Mouse (Mus musculus): ENCODE measurements around the gene Cdc42se2. TPM values are rescaled to one million over a fixed set of nuclear protein-coding genes. Genes with fewer than 3 reads are reported as not detected.

The Cdc42se2 gene
- polyA plus RNA-seq, 1 experiment from 2014 or later = 135 TPM

GRCm38 (mm10) chr11:54817449-54817848 lies 30.0 kb upstream of the Cdc42se2 start:
- Histone ChIP-seq H3K27ac (replicated peaks; ENCODE audit: low read depth, low read length) (no peak overlapping the region), H3K4me2 (ENCODE audit: low read depth, severe bottlenecking) (no peak overlapping the region), H3K36me3 (ENCODE audit: control insufficient read depth, insufficient read depth, low read length) (no peaks in the 10 kb centered on the region), H3K4me3 (ENCODE audit: low read depth, low read length) (no peak overlapping the region), H3K9ac (ENCODE audit: low read length) (no peak overlapping the region), H3K27me3 (ENCODE audit: control insufficient read depth, insufficient read depth, low read length) (no peaks in the 10 kb centered on the region), H3K4me1 (ENCODE audit: control insufficient read depth, insufficient read depth, low read length) (no peaks in the 10 kb centered on the region), H3K9me3 (ENCODE audit: control insufficient read depth, low read length) (no peaks in the 10 kb centered on the region)
- WGBS = 72% methylated on average over 4 of the region's 4 CpGs
- ATAC-seq (ENCODE audit: insufficient number of reproducible peaks, low FRiP score, low TSS enrichment, low read depth) = no peak
- DNase-seq (ENCODE audit: low spot score) = no peak

DNA sequence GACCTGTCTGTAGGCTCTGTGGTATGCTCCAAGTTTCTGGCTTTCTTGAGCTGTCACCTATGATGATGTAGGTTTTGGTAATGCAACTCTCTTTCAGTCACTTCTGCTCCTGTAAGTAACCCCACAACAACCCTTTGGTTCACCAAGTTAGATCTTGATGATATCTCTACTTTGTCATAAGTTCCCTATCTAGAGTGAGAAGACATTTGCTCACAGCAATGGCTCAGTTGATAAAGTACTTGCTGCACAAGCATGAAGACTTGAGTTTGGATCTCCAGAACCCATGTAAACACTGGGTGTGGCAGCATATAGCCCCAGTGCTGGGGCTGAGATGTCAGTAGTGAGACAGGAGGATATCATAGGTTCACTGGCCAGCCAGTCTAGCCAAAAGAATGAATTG lies 28.2 kb upstream of the Cdc42se2 start:
- no peaks in the 10 kb centered on the region for H3K36me3 ChIP-seq (ENCODE audit: control insufficient read depth, insufficient read depth, low read length)
- H3K4me1 ChIP-seq (ENCODE audit: control insufficient read depth, insufficient read depth, low read length) = no peaks in the 10 kb centered on the region
- H3K4me2 ChIP-seq (ENCODE audit: low read depth, severe bottlenecking) = no peak overlapping the region
- ATAC-seq (ENCODE audit: insufficient number of reproducible peaks, low FRiP score, low TSS enrichment, low read depth) (no peak), DNase-seq (ENCODE audit: low spot score) (no peak)
- no peak overlapping the region for H3K27ac ChIP-seq (replicated peaks; ENCODE audit: low read depth, low read length)
- H3K9ac ChIP-seq (ENCODE audit: low read length) = no peak overlapping the region
- no peak overlapping the region for H3K4me3 ChIP-seq (ENCODE audit: low read depth, low read length)
- H3K9me3 ChIP-seq (ENCODE audit: control insufficient read depth, low read length) = no peaks in the 10 kb centered on the region
- H3K27me3 ChIP-seq (ENCODE audit: control insufficient read depth, insufficient read depth, low read length) = no peaks in the 10 kb centered on the region

DNA sequence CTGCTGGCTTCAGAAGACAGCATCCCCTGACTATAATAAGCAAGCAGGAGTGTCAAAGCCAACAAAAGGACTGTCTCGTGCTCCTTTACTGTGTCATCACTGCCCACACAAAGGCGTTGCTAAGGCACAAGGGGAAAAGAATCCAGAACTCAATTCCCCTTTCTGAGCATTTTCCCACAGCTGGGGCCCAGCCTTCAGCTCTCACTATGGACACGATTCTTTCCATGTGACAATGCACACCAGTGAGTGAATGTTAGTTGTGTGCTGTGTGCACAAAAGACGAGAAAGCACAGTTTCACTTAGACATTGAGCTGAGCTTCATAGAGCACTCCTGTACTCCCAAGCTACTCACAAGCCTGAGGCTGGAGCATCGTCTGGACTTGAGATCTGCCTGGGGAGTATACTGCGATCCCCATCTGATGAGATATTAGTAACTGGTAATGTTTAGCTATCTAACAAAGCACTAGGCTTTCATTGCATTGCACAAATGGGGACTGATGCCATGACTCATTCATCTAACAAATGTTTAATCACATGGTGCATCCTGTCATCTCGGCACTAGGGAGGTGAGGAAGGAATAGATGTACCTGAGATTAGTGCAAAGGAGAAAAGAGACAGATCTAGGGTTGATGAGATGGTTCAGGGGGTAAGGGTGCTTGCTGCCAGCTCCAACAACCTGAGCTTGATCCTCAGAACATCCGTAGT lies 25.5 kb upstream of the Cdc42se2 start:
- WGBS = 72% methylated on average over 8 of the region's 8 CpGs
- no peaks in the 10 kb centered on the region for H3K4me1 ChIP-seq (ENCODE audit: control insufficient read depth, insufficient read depth, low read length)
- H3K4me3 ChIP-seq (ENCODE audit: low read depth, low read length) = no peak overlapping the region
- no peak for DNase-seq (ENCODE audit: low spot score)
- H3K9me3 ChIP-seq (ENCODE audit: control insufficient read depth, low read length) = no peaks in the 10 kb centered on the region
- H3K27me3 ChIP-seq (ENCODE audit: control insufficient read depth, insufficient read depth, low read length) = no peaks in the 10 kb centered on the region
- H3K9ac ChIP-seq (ENCODE audit: low read length) = no peak overlapping the region
- no peak overlapping the region for H3K4me2 ChIP-seq (ENCODE audit: low read depth, severe bottlenecking)
- no peak for ATAC-seq (ENCODE audit: insufficient number of reproducible peaks, low FRiP score, low TSS enrichment, low read depth)
- H3K27ac ChIP-seq (replicated peaks; ENCODE audit: low read depth, low read length) = no peak overlapping the region
- H3K36me3 ChIP-seq (ENCODE audit: control insufficient read depth, insufficient read depth, low read length) = no peaks in the 10 kb centered on the region

- no peaks in the 10 kb centered on the region for H3K27me3 ChIP-seq (ENCODE audit: control insufficient read depth, insufficient read depth, low read length)
- DNase-seq (ENCODE audit: low spot score) = no peak
- H3K4me2 ChIP-seq (ENCODE audit: low read depth, severe bottlenecking) = no peak overlapping the region
- H3K27ac ChIP-seq (replicated peaks; ENCODE audit: low read depth, low read length) = no peak overlapping the region
- no peaks in the 10 kb centered on the region for H3K9me3 ChIP-seq (ENCODE audit: control insufficient read depth, low read length)
- H3K9ac ChIP-seq (ENCODE audit: low read length) = no peak overlapping the region
- H3K36me3 ChIP-seq (ENCODE audit: control insufficient read depth, insufficient read depth, low read length) = no peaks in the 10 kb centered on the region
- no peaks in the 10 kb centered on the region for H3K4me1 ChIP-seq (ENCODE audit: control insufficient read depth, insufficient read depth, low read length)
- 75% methylated on average over 4 of the region's 4 CpGs for WGBS
- H3K4me3 ChIP-seq (ENCODE audit: low read depth, low read length) = no peak overlapping the region
- no peak for ATAC-seq (ENCODE audit: insufficient number of reproducible peaks, low FRiP score, low TSS enrichment, low read depth)
Measured at GRCm38 (mm10) chr11:54812314-54812713, 24.8 kb upstream of the Cdc42se2 start.

GRCm38 (mm10) chr11:54811054-54811453 lies 23.6 kb upstream of the Cdc42se2 start:
- Histone ChIP-seq H3K4me3 (ENCODE audit: low read depth, low read length) (no peak overlapping the region), H3K4me2 (ENCODE audit: low read depth, severe bottlenecking) (no peak overlapping the region), H3K9me3 (ENCODE audit: control insufficient read depth, low read length) (no peaks in the 10 kb centered on the region), H3K4me1 (ENCODE audit: control insufficient read depth, insufficient read depth, low read length) (no peaks in the 10 kb centered on the region), H3K36me3 (ENCODE audit: control insufficient read depth, insufficient read depth, low read length) (no peaks in the 10 kb centered on the region), H3K27me3 (ENCODE audit: control insufficient read depth, insufficient read depth, low read length) (no peaks in the 10 kb centered on the region), H3K9ac (ENCODE audit: low read length) (no peak overlapping the region), H3K27ac (replicated peaks; ENCODE audit: low read depth, low read length) (no peak overlapping the region)
- no peak for DNase-seq (ENCODE audit: low spot score)
- no peak for ATAC-seq (ENCODE audit: insufficient number of reproducible peaks, low FRiP score, low TSS enrichment, low read depth)
- WGBS = 71% methylated on average over 3 of the region's 3 CpGs

DNA sequence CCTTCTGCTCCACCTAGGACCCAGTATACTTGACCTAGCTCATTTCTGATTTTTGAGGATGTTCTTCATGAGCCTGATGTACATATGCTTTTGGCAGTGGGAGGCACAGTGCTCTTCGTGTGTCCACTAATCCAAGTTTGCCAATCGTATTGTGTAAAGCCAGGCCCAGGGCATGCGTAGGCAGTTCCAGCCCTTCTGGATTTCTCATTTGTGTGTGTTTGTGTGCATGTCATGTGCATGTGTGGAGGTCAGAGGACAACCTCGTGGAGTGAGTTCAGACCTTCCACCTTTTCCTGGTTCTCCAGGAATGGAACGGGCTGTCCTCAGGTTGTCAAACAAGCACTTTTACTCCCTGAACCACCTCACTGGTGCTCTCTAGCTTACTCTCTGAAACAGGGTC lies 22.1 kb upstream of the Cdc42se2 start:
- Histone ChIP-seq H3K27me3 (ENCODE audit: control insufficient read depth, insufficient read depth, low read length) (no peaks in the 10 kb centered on the region), H3K4me1 (ENCODE audit: control insufficient read depth, insufficient read depth, low read length) (no peaks in the 10 kb centered on the region), H3K4me2 (ENCODE audit: low read depth, severe bottlenecking) (no peak overlapping the region), H3K9me3 (ENCODE audit: control insufficient read depth, low read length) (no peaks in the 10 kb centered on the region), H3K4me3 (ENCODE audit: low read depth, low read length) (no peak overlapping the region), H3K36me3 (ENCODE audit: control insufficient read depth, insufficient read depth, low read length) (no peaks in the 10 kb centered on the region), H3K27ac (replicated peaks; ENCODE audit: low read depth, low read length) (no peak overlapping the region), H3K9ac (ENCODE audit: low read length) (no peak overlapping the region)
- DNase-seq (ENCODE audit: low spot score) (no peak), ATAC-seq (ENCODE audit: insufficient number of reproducible peaks, low FRiP score, low TSS enrichment, low read depth) (no peak)
- WGBS = 85% methylated on average over 5 of the region's 5 CpGs

GRCm38 (mm10) chr11:54808177-54808576 lies 20.7 kb upstream of the Cdc42se2 start:
- Histone ChIP-seq H3K9ac (ENCODE audit: low read length) (no peak overlapping the region), H3K4me1 (ENCODE audit: control insufficient read depth, insufficient read depth, low read length) (no peaks in the 10 kb centered on the region), H3K36me3 (ENCODE audit: control insufficient read depth, insufficient read depth, low read length) (no peaks in the 10 kb centered on the region), H3K27ac (replicated peaks; ENCODE audit: low read depth, low read length) (no peak overlapping the region), H3K4me3 (ENCODE audit: low read depth, low read length) (no peak overlapping the region), H3K9me3 (ENCODE audit: control insufficient read depth, low read length) (no peaks in the 10 kb centered on the region), H3K4me2 (ENCODE audit: low read depth, severe bottlenecking) (no peak overlapping the region), H3K27me3 (ENCODE audit: control insufficient read depth, insufficient read depth, low read length) (no peaks in the 10 kb centered on the region)
- 80% methylated on average over 4 of the region's 4 CpGs for WGBS
- ATAC-seq (ENCODE audit: insufficient number of reproducible peaks, low FRiP score, low TSS enrichment, low read depth) = no peak
- no peak for DNase-seq (ENCODE audit: low spot score)

DNA sequence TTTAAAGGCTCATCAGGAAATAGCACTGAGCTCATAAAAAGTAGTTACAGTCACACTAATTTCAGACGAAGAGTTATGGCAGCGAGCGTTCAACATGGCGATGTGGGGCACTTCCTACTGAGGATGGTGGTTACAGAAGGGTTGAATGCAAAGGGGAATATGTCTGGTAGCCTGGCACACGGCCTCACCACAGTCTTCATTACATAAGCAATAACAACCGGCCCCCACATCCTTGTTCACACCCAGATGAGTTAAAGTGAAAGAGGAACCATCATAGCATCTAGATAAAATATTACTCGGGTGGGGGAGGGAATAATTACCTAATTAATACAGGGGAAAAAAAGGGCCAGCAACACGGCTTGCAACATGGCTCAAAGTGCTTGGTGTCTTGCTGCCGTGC lies 20.2 kb upstream of the Cdc42se2 start:
- no peak for ATAC-seq (ENCODE audit: insufficient number of reproducible peaks, low FRiP score, low TSS enrichment, low read depth)
- no peak for DNase-seq (ENCODE audit: low spot score)
- H3K36me3 ChIP-seq (ENCODE audit: control insufficient read depth, insufficient read depth, low read length) = no peaks in the 10 kb centered on the region
- no peaks in the 10 kb centered on the region for H3K4me1 ChIP-seq (ENCODE audit: control insufficient read depth, insufficient read depth, low read length)
- WGBS = 81% methylated on average over 9 of the region's 9 CpGs
- H3K27me3 ChIP-seq (ENCODE audit: control insufficient read depth, insufficient read depth, low read length) = no peaks in the 10 kb centered on the region
- no peak overlapping the region for H3K4me3 ChIP-seq (ENCODE audit: low read depth, low read length)
- no peaks in the 10 kb centered on the region for H3K9me3 ChIP-seq (ENCODE audit: control insufficient read depth, low read length)
- no peak overlapping the region for H3K9ac ChIP-seq (ENCODE audit: low read length)
- H3K4me2 ChIP-seq (ENCODE audit: low read depth, severe bottlenecking) = no peak overlapping the region
- no peak overlapping the region for H3K27ac ChIP-seq (replicated peaks; ENCODE audit: low read depth, low read length)

GRCm38 (mm10) chr11:54806891-54807290 lies 19.4 kb upstream of the Cdc42se2 start:
- Histone ChIP-seq H3K9me3 (ENCODE audit: control insufficient read depth, low read length) (no peaks in the 10 kb centered on the region), H3K9ac (ENCODE audit: low read length) (no peak overlapping the region), H3K4me1 (ENCODE audit: control insufficient read depth, insufficient read depth, low read length) (no peaks in the 10 kb centered on the region), H3K4me2 (ENCODE audit: low read depth, severe bottlenecking) (no peak overlapping the region), H3K36me3 (ENCODE audit: control insufficient read depth, insufficient read depth, low read length) (no peaks in the 10 kb centered on the region), H3K27ac (replicated peaks; ENCODE audit: low read depth, low read length) (no peak overlapping the region), H3K4me3 (ENCODE audit: low read depth, low read length) (no peak overlapping the region), H3K27me3 (ENCODE audit: control insufficient read depth, insufficient read depth, low read length) (no peaks in the 10 kb centered on the region)
- whole genome bisulfite sequencing = 80% methylated on average over 28 of the region's 28 CpGs
- no peak for ATAC-seq (ENCODE audit: insufficient number of reproducible peaks, low FRiP score, low TSS enrichment, low read depth)
- no peak for DNase-seq (ENCODE audit: low spot score)

Data from limb, embryonic 11.5 days (tissue).